Mouse (Mus musculus) kidney, postnatal 14 days (tissue): Measurements from ENCODE around the gene Rps6kb2.
A peak's percentile ranks its signal among the peaks of the same experiment; 100 is the strongest.

Source experiments
- DNase-seq: peaks from one replicate; pipeline ENCODE4 v3.0.0; 2022; ENCODE audit warnings: mixed read lengths

Rps6kb2 gene

DNA sequence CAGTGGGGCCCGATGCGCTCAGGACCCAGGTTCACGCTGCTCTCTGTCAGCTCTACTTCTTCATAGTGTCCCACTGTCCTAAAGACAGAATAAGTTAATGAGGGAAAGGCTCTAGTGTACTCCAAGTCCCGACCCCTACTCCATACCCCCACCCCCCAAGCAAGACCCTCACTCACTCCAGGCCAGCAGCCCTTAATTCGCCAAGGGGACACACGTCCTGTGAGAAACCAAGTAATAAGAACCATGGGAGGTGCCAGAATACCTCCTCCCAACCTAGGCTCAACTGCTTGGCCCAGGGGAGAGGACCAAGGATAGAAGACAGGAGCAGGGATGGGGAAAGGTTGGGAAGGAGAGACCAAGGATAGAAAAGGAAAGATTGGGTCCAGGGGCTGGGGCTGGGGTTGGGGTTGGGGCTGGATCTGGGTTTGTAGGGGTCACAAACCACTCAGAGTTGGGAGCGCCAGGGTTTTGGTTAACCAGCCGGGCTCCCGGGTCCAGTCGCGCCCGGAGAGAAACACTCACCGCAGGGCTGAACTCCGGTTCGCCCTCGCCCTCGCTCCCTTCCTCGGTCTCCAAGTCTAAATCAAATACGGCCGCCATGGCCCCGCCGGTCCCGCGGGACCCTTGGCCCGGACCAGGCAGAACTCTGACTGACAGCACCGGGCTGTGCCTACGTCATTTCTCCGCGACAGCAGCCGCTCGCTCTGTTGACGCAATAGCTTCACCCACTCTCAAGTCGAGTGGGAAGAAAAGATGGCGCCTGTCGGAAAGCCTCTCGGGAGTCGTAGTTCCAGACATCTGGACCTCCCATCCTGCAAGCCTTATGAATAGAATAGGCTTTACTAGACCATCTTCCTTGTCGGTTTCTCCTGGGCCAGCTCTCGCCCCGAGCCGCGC, at the start of gene Rps6kb2:
Gene Rps6kb2, minus strand, starts transcription at position 709 of the 897 bp plus-strand sequence.
- peak; percentile 98 for DNase-seq

DNA sequence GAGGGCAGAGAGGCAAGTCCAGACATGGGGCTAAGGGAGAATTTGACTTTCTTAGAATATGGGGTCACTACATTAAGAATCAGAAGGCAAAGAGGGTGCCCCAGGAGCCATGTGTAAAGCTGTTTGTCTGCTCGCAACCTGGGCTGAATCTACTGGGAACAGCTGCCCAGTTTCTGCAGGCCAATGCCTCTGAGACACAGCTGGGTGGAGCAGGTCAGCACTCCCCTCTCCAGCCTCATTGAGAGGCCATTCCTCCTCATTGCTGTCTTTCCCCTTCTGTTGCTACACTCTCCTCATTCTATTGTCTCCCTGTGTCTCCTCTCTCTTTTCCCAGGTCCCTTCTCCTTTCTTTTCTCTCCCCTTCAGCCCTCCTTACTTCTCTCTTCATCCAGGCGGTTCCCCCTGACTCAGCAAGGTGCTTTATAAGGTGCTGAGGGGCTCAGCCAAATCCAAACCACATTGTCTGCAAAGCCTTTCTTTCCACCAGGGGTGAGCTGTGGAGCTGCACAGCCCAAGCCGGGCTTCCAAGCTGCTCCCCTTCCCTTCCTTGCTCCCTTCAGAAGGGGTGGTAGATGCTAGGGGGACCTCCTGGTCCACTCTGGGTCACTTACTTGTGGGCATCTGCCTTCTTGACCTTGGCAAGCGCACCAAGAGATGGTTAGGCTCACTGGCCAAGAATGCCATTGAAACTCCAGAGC, 48.9 kb upstream of the Rps6kb2 start:
- DNase-seq: no peak

- DNase-seq: no peak
Measured at GRCm38 (mm10) chr19:4208563-4208962, 45.4 kb upstream of the Rps6kb2 start.

GRCm38 (mm10) chr19:4206971-4207370, 43.8 kb upstream of the Rps6kb2 start:
- DNase-seq: peak; percentile 87

- DNase-seq: no peak
Measured at GRCm38 (mm10) chr19:4204889-4205288, 41.7 kb upstream of the Rps6kb2 start.

DNA sequence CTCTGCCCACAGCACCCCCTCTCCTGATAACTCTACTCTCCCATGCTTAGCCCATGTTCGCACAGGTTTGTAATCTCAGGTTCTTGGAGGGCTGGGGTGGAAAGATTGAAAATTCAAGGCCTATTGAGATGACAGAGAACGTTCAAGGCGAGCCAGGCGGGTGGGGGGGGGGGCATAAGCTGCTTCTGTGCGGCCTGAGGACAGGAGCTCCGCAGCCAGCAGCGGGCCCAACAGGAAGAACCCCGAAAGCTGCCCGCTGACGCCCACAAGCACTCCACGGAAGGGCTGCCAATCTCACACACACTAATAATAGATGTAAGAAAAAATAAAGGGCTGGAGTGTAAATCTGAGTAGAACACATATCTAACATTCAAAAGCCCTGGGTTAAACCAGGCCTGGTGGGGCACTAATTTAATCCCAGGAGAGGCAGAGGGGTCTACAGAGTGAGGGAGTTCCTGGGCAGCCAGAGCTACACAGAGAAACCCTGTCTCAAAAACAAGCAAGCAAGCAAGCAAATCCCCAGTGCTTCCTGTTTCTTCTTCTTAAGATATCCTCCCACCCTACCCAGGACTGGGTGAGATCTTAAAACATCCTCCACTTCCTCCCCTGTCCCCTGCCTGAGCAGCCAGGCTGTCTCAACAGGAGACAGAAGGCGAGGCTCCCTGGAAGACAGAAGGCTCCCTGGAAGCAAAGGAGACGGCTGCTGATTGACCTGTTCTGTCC, 40.6 kb upstream of the Rps6kb2 start:
- no peak for DNase-seq

GRCm38 (mm10) chr19:4203148-4203547, 40.0 kb upstream of the Rps6kb2 start:
- DNase-seq: no peak

DNA sequence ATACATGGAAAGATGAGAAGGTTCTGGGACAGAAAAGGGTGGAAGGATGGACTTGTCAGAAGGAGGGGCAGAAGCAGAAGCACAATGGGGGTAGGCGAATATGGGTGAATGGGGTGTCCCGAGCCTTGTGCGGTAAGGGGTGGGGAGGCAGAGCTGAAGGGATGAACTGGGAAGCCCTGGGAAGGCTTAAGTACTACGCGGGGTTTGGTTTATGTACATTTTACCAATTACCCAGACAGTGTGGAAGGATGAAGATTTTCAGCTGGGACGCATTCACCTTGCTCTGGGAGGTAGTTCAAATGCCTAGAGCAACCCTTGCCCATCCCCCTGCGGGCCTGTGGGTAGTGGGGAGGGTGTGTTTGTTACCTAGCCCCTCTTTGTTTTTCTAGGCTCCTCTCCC, 39.0 kb upstream of the Rps6kb2 start:
- no peak for DNase-seq

- peak; percentile 97 for DNase-seq
Measured at GRCm38 (mm10) chr19:4201291-4201909, 38.2 kb upstream of the Rps6kb2 start, which contains the start of gene Rad9a. Gene Rad9a (minus strand): TSS chr19:4201662.

DNA sequence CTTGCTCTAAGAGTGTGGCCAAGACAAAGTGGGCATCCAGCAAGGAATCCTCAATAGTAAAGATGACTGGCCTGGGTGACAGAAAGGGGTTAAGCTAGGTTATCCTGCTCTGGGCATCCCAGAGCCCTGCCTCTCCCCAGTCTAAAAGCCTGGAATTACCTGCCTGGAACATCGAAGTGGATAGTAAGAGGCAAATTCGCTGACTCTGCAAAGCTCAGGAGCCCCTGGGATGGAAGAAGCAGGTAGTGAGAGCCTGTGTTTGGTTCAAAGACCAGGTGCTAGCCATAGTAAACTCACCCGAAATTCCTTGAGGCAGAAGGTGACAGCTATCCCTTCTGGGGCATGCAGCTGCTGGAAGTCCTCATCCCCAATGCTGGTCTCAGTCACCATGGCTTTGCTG, 34.0 kb upstream of the Rps6kb2 start:
- no peak for DNase-seq

DNA sequence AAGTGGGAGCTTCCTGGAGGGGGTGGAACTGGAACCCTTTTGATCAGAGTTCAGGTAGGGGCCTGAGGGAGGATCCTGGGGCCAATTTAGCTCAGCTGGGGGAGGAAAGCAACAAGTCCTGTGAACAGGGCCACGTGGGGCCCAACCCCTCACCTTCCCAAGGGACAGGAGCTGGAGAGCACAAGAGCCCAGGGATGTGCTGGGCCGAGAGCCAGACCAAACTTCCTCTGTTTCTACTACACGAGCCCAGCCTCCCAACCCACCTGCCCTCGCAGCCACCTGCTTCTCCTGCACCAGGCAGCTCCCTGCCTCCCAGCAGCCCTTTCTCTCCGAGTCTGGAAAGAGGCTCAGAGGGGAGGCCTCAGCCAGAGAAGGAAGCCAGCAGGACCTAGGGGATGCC, 33.4 kb upstream of the Rps6kb2 start:
- no peak for DNase-seq

DNA sequence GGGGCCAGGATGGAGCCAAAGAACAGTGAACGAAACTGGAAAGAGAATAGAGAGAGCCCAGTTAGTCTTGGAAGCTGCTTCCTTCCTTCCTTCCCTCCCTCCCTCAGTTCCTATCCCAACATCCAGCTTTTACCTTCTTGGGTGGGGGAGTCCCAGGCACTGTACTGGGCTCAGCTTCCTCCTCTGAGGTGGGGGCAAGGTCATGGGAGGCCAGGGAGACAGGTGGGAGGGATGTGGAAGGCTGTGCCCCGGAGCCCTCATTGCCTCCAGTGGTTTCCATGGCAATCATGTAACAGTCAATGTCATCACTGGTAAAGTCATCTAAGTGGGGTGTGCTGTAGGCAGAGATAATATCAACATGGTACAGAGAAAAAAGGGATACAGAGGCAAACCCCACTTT, 32.9 kb upstream of the Rps6kb2 start:
- DNase-seq: no peak

- no peak for DNase-seq
Measured at GRCm38 (mm10) chr19:4194776-4195650, 31.9 kb upstream of the Rps6kb2 start.

DNA sequence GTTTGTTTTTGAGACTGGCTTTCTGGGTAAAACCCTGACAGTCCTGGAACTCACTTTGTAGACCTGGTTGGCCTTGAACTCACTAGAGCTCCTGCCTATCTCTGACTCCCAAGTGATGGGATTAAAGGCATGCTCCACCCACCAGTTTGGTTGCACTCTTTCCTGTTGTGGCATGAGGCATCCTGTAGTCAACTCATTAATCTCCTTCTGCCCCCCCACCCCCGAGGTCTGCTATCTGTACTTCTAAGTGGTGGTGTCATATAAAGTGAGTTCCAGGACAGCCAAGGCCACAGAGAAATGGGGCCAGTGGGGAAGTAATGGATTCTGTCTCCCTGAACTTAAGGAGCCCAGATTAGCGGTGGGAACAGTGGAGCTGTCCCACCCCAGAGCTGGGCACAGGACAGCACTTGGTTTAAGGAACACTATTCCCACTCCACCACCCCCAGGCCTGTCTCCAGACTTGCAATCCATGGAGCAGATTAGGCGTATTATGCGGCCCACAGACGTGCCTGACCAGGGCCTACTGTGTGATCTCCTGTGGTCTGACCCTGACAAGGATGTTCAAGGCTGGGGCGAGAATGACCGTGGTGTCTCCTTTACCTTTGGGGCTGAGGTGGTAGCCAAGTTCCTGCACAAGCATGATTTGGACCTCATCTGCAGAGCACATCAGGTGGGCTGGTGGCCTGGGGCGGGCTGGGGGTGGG, 31.0 kb upstream of the Rps6kb2 start:
- DNase-seq: no peak

DNA sequence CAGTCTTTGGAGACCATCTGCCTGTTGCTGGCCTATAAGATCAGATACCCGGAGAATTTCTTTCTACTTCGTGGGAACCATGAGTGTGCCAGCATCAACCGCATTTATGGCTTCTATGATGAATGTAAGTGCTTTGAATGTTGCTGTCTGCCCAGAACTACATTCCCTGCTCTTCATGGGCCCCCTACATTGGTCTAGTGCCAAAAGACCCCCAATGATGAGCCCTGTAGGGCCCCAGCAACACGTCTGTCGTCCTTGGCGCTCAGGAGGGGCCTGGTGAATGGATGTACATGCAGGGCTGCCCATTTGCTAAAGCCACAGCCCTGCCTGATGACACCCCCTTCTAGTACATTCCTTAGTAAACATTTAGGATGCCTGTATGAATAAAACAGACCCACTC, 30.0 kb upstream of the Rps6kb2 start:
- DNase-seq: no peak

DNA sequence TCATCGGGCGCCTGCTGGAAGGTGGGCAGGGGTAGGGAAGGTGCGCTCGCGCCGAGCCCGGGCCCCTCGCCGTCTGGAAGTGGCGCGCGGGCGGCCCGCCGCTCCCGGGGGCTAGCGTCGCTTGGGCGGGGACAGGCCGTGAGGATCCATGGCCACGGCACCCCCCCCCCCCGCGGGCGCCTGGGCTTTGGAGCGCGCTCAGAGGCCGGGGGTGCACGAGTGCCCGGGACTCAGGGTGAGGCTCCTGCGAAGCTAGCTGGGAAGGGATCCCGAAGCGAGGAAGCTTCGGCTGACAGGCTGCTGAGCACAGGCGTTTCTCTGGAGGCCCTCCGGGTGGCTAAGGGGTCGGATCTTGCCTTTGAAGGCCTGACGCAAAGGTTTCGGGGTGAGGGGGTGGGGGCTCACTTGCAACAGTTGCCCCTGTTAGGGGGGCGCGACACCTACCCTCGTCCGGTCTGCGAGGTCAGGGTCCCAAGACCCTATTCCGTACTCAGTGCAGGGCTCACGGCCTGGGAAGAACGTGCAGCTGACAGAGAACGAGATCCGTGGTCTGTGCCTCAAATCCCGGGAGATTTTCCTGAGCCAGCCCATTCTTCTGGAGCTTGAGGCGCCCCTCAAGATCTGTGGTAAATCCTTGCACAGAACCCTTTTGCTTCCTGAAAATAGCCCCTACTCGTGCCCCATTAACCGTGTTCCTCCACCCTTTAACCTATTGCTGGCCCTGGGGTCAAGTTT, 29.3 kb upstream of the Rps6kb2 start:
- no peak for DNase-seq

DNA sequence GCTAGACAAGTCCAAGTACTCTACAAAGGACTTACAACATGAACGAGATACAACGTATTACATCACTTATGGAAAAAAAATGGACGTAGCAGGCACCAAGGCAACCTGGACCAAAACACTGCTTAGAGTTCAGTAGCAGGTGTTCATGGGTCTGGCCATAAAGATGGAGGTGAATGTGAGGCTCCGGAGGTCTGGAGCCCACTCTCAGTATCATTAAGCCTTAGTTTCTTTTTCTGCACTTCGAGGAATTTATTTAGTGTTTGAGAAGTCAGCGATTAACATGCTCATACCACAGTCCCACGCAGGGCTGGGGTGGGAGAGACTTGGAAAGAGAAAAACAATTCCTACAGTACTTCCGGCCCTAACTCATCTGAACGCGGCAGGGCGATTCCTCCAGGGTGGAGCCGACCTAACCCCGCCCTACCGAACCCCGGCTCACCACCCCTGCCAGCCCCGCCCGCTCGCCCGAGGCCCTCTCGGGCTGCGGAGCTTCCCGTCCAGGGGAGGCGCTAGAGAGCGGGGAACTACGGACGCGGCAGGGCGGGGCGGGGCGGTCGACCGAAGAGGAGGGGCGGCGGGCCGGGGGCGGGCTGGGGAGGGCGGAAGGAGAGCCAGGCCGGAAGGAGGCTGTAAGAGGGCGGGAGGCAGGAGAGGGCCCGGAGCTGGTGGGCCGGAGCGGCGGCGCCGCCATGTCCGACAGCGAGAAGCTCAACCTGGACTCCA, 28.5 kb upstream of the Rps6kb2 start, which contains the start of gene Ppp1ca:
Gene Ppp1ca, plus strand, starts transcription at position 538 of the 723 bp plus-strand sequence.
- DNase-seq: peak; percentile 97

DNA sequence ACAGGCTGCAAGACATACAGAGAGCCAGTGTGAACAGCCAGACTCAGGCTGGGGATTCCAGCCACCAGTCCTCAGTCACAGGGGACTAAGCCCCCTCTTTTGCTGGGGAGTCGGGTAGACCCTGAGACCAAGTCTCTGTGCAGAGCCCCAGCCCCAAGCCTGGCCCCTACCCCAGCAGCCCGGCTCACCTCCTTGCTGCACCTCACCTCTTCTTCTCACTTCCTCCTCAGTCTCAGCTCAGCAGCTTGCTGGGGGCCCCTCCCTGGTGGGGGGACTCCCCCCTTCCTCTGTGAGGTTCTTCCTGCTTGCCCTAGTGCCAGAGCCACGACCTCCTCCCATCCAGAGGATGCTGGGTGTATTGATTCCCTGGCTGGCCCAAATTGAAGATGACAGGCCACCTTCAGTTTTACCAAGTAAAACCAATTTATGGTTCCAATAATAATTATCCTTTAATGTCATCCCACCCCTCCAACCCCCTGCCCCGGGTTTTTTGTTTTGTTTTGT, 27.7 kb upstream of the Rps6kb2 start, which contains the start of gene Tbc1d10c:
Gene Tbc1d10c, minus strand, starts transcription at position 454 of the 504 bp plus-strand sequence.
- DNase-seq: peak; percentile 40

GRCm38 (mm10) chr19:4189051-4189620, 26.0 kb upstream of the Rps6kb2 start:
- DNase-seq: no peak
